Mouse (Mus musculus) embryonic facial prominence, embryonic 13.5 days (tissue): ENCODE results near the gene Ndufb4. TPM values are rescaled to one million over a fixed set of nuclear protein-coding genes. Genes with fewer than 3 reads are reported as not detected.

ENCODE experiments used
- ATAC-seq: fragments of 200-750 bp; cut with Nextera tagmentation; 2 replicates; pipeline ENCODE4 v1.8.0; 2017; ENCODE audit warnings: low read depth; ENCODE audit not compliant: insufficient number of reproducible peaks, insufficient read depth, low FRiP score, low TSS enrichment
- H3K27ac ChIP-seq: fragments of 300-500 bp; sonication (generic); 2 replicates; pipeline ENCODE4 v1.5.1; 2015; ENCODE audit warnings: moderate library complexity, mild to moderate bottlenecking, inconsistent platforms
- H3K27me3 ChIP-seq: fragments of 300-500 bp; sonication (generic); 2 replicates; pipeline ENCODE4 v1.6.1; 2015; ENCODE audit warnings: mild to moderate bottlenecking, inconsistent platforms
- H3K36me3 ChIP-seq: fragments of 300-500 bp; sonication (generic); 2 replicates; pipeline ENCODE4 v1.6.1; 2015; ENCODE audit warnings: mild to moderate bottlenecking, inconsistent platforms
- H3K4me1 ChIP-seq: fragments of 300-500 bp; sonication (generic); 2 replicates; pipeline ENCODE4 v1.6.1; 2015; ENCODE audit warnings: inconsistent platforms
- H3K4me2 ChIP-seq: fragments of 300-500 bp; sonication (generic); 2 replicates; pipeline ENCODE4 v1.6.1; 2015; ENCODE audit warnings: moderate library complexity, mild to moderate bottlenecking, inconsistent platforms
- H3K4me3 ChIP-seq: fragments of 300-500 bp; sonication (generic); 2 replicates; pipeline ENCODE4 v1.5.1; 2015; ENCODE audit warnings: mild to moderate bottlenecking, inconsistent platforms
- H3K9ac ChIP-seq: fragments of 300-500 bp; sonication (generic); 2 replicates; pipeline ENCODE4 v1.6.1; 2015; ENCODE audit warnings: mild to moderate bottlenecking, inconsistent platforms
- H3K9me3 ChIP-seq: fragments of 300-500 bp; sonication (generic); 2 replicates; pipeline ENCODE4 v1.6.1; 2016; ENCODE audit warnings: inconsistent platforms
- WGBS: fragments of 180-500 bp; shearing (Covaris S2); methylation state at CpG from one replicate; pipeline ENCODE4 v1.1.7; 2015; ENCODE audit warnings: mixed read lengths; 5-methylcytosine and 5-hydroxymethylcytosine counted together
- polyA plus RNA-seq: library from polyadenylated mRNA; unstranded; fragments of >200 nt; fragmentation: Nextera tagmentation; extraction: Ambion mirVana; gene quantifications from 2 replicates; pipeline ENCODE4 v1.2.1, GENCODE M21; 2015

The Ndufb4 gene
- polyA plus RNA-seq, 1 experiment from 2014 or later: 58.3 TPM

DNA sequence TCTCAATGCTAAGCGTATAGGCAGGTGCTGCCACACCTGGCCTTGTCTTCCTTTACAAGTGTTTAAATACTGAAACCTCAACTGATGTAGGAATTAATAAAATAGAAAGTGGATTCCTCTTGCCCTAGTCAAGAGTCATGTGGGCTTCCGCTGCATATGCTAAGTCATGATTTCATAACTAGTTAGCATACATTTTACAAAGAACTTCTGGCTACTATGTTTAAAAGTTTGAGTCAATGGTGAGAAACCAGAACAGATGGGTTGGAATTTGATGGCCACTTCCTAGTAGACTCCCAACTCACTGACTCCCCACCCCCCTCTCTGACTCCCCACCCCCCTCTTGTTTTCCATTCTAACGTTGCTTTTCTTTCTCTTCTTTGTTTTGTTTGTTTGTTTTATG is 54.9 kb downstream of the Ndufb4 start:
- no peak for ATAC-seq
- WGBS: 73% methylated on average over 3 of the region's 3 CpGs

DNA sequence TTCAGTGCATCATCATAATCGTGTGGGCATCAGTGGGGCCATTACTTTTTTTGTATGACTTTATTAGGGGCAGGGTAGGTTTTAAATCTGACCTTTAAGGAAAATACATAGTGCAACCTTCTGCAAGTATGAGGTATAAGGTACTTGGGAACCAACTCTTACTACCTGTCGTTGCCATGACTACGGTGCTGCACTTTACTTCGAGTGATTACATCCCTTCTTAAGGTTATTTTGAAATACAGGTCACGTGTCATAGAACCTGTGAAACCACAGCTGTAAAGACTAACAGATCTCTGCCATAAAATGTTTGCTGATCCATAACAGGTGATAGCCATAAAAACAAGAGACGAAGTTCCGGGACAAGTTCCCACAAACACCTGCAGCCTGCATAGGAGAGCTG is 55.8 kb downstream of the Ndufb4 start:
- Histone ChIP-seq H3K4me2 (no peak overlapping the region), H3K4me3 (no peak overlapping the region), H3K4me1 (no peaks in the 10 kb centered on the region), H3K27me3 (no peaks in the 10 kb centered on the region), H3K9me3 (no peaks in the 10 kb centered on the region), H3K9ac (no peak overlapping the region), H3K27ac (no peak overlapping the region), H3K36me3 (no peaks in the 10 kb centered on the region)
- WGBS: 86% methylated on average over 7 of the region's 7 CpGs
- ATAC-seq: no peak

More for the DNA sequence above, 54.9 kb downstream of the Ndufb4 start:
- Histone ChIP-seq H3K27ac (no peak overlapping the region), H3K9me3 (no peaks in the 10 kb centered on the region), H3K9ac (no peak overlapping the region), H3K36me3 (no peaks in the 10 kb centered on the region), H3K4me2 (no peak overlapping the region), H3K4me3 (no peak overlapping the region), H3K4me1 (no peaks in the 10 kb centered on the region), H3K27me3 (no peaks in the 10 kb centered on the region)

DNA sequence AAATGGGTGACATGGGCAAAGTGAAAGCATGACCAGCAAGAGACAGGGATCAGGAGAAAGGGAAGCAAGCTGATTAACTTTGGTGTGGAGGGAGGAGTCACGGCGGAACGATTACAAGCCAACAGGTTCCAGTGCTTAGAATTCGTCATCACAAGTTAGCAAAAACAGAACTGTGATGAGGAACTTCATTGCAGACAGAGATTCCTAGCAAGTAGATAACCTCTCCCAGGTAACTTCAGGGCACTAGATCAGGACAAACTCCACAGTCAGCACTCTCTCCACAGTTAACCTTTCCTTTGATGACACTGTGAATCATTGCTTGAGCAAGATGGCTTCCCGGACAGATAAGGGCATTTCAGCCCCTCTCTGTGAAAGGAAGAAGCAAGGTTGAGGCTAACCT is 56.8 kb downstream of the Ndufb4 start:
- Histone ChIP-seq H3K4me2 (no peak overlapping the region), H3K9me3 (no peaks in the 10 kb centered on the region), H3K9ac (no peak overlapping the region), H3K27me3 (no peaks in the 10 kb centered on the region), H3K4me3 (no peak overlapping the region), H3K4me1 (no peaks in the 10 kb centered on the region), H3K27ac (no peak overlapping the region), H3K36me3 (no peaks in the 10 kb centered on the region)
- WGBS: 77% methylated on average over 5 of the region's 5 CpGs
- no peak for ATAC-seq

Other genes with a start within 250 kb of the Ndufb4 start
- gene Gtf2e1, start 114.7 kb downstream of the Ndufb4 start, polyA plus RNA-seq: 31.7 and 34.9 TPM in 2 replicates
- 24.9 and 26.0 TPM in 2 replicates for gene Rabl3, start 114.6 kb downstream of the Ndufb4 start, polyA plus RNA-seq
- gene Hgd, start 74.3 kb downstream of the Ndufb4 start, polyA plus RNA-seq: 0.20 and 0.65 TPM in 2 replicates
- 683 and 792 TPM in 2 replicates for gene Fstl1, start 122.4 kb upstream of the Ndufb4 start, polyA plus RNA-seq
- 0.23 and 0.25 TPM in 2 replicates for gene Gm36028, start 206.7 kb upstream of the Ndufb4 start, polyA plus RNA-seq
- gene Lrrc58, start 213.9 kb upstream of the Ndufb4 start, polyA plus RNA-seq: 63.6 and 63.7 TPM in 2 replicates